Mouse (Mus musculus) embryonic facial prominence, embryonic 10.5 days (tissue): ENCODE measurements around the gene Fam241b. TPM values are rescaled to one million over a fixed set of nuclear protein-coding genes. Genes with fewer than 3 reads are reported as not detected.

Experiments used
- DNase-seq: peaks from one replicate; pipeline ENCODE4 v3.0.0-alpha.2; 2017; ENCODE audit warnings: low spot score
- H3K27ac ChIP-seq: fragments of 300-500 bp; sonication (generic); replicated peaks from 2 replicates; pipeline ENCODE4 v1.5.1; 2016; ENCODE audit warnings: mild to moderate bottlenecking
- H3K27me3 ChIP-seq: fragments of 300-500 bp; sonication (generic); replicated peaks from 2 replicates; pipeline ENCODE4 v1.6.1; 2016; ENCODE audit warnings: low read depth, mild to moderate bottlenecking; ENCODE audit not compliant: poor library complexity, severe bottlenecking
- H3K36me3 ChIP-seq: fragments of 300-500 bp; sonication (generic); replicated peaks from 2 replicates; pipeline ENCODE4 v1.6.1; 2016; ENCODE audit warnings: mild to moderate bottlenecking, moderate library complexity
- H3K4me1 ChIP-seq: fragments of 300-500 bp; sonication (generic); 2 replicates; pipeline ENCODE4 v1.6.1; 2016
- H3K4me3 ChIP-seq: fragments of 300-500 bp; sonication (generic); 2 replicates; pipeline ENCODE4 v1.5.1; 2016; ENCODE audit warnings: mild to moderate bottlenecking, moderate library complexity
- H3K9me3 ChIP-seq: fragments of 300-500 bp; sonication (generic); 2 replicates; pipeline ENCODE4 v1.6.1; 2016; ENCODE audit warnings: mild to moderate bottlenecking
- WGBS: fragments of 180-500 bp; shearing (Covaris S2); methylation state at CpG from one replicate; pipeline ENCODE4 v1.1.7; 2016; 5-methylcytosine and 5-hydroxymethylcytosine counted together
- polyA plus RNA-seq: library from polyadenylated mRNA; unstranded; fragments of >200 nt; fragmentation: Nextera tagmentation; extraction: Ambion mirVana; gene quantifications from 2 replicates; pipeline ENCODE4 v1.2.1, GENCODE M21; 2016

Gene Fam241b
- polyA plus RNA-seq, 1 experiment from 2014 or later, result 18.0 TPM

DNA sequence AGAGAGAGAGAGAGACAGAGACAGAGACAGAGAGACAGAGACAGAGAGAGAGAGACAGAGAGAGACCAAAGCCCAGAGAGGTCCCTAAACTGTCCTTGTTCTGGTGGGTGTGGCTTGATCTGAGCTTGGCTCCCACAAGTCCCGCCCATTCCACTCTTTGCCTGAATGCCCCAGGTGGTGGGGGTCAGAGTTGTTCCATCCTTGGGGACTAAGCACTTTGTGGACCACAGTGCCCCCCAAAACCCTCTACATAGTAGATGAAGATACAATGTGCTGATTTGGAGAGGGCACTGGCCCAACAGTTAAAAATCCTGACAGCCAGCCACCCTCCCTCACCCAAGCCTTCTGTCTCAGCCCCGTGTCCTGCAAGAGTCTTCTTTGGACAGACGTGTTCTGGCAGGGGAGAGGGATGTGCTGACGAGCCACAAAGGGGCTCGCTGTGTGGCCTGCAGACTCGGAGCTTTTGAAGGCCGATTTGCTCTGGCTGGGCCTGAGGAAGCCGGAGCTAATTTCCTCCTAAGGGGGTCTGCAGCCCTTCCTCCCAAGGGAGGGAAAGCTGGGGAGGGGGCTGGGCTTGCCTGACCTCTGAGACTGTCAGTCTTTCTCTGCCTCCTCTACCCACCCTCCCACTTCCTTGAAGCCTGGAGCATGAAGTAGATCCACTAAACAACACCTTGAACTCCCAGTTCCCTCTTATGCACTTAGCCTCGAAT, 29.3 kb upstream of the Fam241b start:
- no peaks in the 10 kb centered on the region for H3K9me3 ChIP-seq
- no peaks in the 10 kb centered on the region for H3K36me3 ChIP-seq
- H3K27ac ChIP-seq, result peak overlapping the region; percentile 78
- DNase-seq, result peak; percentile 67
- peaks cover 40% of the 10 kb centered on the region for H3K27me3 ChIP-seq
- peak overlapping the region; percentile 33 for H3K4me3 ChIP-seq
- peaks cover 35% of the 10 kb centered on the region for H3K4me1 ChIP-seq
- 3% methylated on average over 9 of the region's 9 CpGs for WGBS

GRCm38 (mm10) chr10:62162410-62162809, 18.7 kb upstream of the Fam241b start:
- 0 out of 2 replicates have a peak overlapping the region, but pooled peaks have one; percentile 6 for H3K27ac ChIP-seq
- WGBS, result 48% methylated on average over 10 of the region's 10 CpGs
- DNase-seq, result no peak

DNA sequence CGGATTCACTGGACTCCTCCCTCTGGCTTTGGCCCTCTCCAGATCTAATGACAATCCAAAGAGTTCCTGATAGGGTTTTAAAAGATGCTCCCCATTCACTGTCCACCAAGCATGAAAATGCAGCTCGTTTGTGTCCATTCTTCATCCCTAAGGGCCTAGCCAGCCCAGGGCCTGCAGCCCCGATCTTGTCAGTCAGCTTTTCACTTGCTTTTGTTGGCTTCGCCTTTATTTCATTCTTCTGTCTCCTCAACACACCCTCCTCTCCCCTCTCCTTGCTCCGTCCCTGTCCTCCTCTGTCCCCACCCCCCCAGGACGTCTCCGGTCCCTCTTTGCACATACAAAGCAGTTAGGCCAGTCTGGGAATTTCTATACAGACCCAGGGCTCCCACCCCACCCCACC, 6.2 kb upstream of the Fam241b start:
- peaks cover 45% of the 10 kb centered on the region for H3K27me3 ChIP-seq
- 0 out of 2 replicates have a peak, but pooled peaks cover 2% of the 10 kb centered on the region for H3K9me3 ChIP-seq
- H3K4me1 ChIP-seq, result peaks cover 12% of the 10 kb centered on the region
- no peak for DNase-seq
- WGBS, result 39% methylated on average over 7 of the region's 7 CpGs
- H3K4me3 ChIP-seq, result no peak overlapping the region
- no peaks in the 10 kb centered on the region for H3K36me3 ChIP-seq
- H3K27ac ChIP-seq, result no peak overlapping the region

More at GRCm38 (mm10) chr10:62162410-62162809, 18.7 kb upstream of the Fam241b start:
- Histone ChIP-seq H3K36me3 (no peaks in the 10 kb centered on the region), H3K9me3 (no peaks in the 10 kb centered on the region), H3K4me3 (no peak overlapping the region), H3K4me1 (peaks cover 14% of the 10 kb centered on the region), H3K27me3 (no peaks in the 10 kb centered on the region; the same call in 1 of the 2 replicates)

- H3K4me1 ChIP-seq, result peaks cover 12% of the 10 kb centered on the region
- H3K36me3 ChIP-seq, result no peaks in the 10 kb centered on the region
- peaks cover 56% of the 10 kb centered on the region for H3K27me3 ChIP-seq
- H3K4me3 ChIP-seq, result no peak overlapping the region
- no peak for DNase-seq
- no peaks in the 10 kb centered on the region for H3K9me3 ChIP-seq
- no peak overlapping the region for H3K27ac ChIP-seq
- 54% methylated on average over 12 of the region's 12 CpGs for WGBS
These were observed 3.9 kb upstream of the Fam241b start for GRCm38 (mm10) chr10:62147466-62148248.

- no peaks in the 10 kb centered on the region for H3K9me3 ChIP-seq
- peaks cover 54% of the 10 kb centered on the region for H3K27me3 ChIP-seq
- no peak overlapping the region for H3K4me3 ChIP-seq
- WGBS, result 80% methylated on average over 5 of the region's 5 CpGs
- DNase-seq, result no peak
- H3K27ac ChIP-seq, result no peak overlapping the region
- H3K4me1 ChIP-seq, result peaks cover 12% of the 10 kb centered on the region
- no peaks in the 10 kb centered on the region for H3K36me3 ChIP-seq
These were observed 2.2 kb upstream of the Fam241b start for GRCm38 (mm10) chr10:62145957-62146356.

DNA sequence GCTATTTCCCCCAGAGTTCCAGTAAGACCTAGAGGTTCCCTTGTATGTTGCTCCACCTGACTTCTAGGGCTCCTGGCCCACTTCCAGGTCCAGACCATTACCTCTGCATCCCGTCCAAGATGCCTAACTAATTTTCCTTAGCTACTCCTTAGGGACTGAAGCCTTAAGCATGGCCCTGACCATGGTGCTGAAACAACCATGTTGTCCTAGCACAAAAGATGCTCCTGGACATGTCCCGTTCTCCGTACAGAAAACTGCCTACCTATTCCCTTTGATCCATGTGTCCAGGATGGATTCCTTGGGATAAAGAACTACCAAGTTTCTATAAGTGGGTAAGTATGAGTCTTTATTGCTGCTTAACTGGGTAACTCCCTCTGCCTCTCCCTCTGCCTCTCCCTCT, 5.7 kb downstream of the Fam241b start:
- Histone ChIP-seq H3K27ac (no peak overlapping the region), H3K27me3 (peaks cover 60% of the 10 kb centered on the region), H3K4me1 (peaks cover 25% of the 10 kb centered on the region), H3K36me3 (no peaks in the 10 kb centered on the region), H3K4me3 (no peak overlapping the region), H3K9me3 (no peaks in the 10 kb centered on the region)
- peak; percentile 53 for DNase-seq
- WGBS, result 21% methylated on average over 3 of the region's 3 CpGs

DNA sequence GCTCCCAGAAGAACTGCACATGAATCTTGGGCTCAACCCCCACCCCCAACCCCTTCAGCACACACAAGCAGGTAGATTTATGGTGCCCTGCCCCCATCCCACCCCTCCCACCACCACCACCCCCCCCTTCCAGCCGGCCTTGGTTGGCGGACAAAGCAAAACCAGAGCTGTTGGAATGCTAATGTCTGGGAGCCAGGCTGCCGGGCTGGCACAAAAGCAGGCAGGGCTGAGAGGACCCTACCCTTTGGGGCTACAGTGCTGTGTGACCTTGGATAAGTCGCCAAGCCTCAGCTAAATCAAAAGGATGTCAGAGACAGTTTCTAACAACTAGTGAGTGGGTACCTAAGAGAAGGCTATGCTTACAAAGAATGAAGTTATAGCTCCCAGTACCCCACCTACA, 6.6 kb downstream of the Fam241b start:
- H3K27me3 ChIP-seq, result peaks cover 69% of the 10 kb centered on the region
- no peak overlapping the region for H3K27ac ChIP-seq
- peaks cover 34% of the 10 kb centered on the region for H3K4me1 ChIP-seq
- H3K36me3 ChIP-seq, result no peaks in the 10 kb centered on the region
- 7% methylated on average over 4 of the region's 4 CpGs for WGBS
- H3K9me3 ChIP-seq, result no peaks in the 10 kb centered on the region
- no peak overlapping the region for H3K4me3 ChIP-seq
- DNase-seq, result no peak

- Histone ChIP-seq H3K27ac (no peak overlapping the region), H3K9me3 (no peaks in the 10 kb centered on the region), H3K4me3 (no peak overlapping the region), H3K36me3 (no peaks in the 10 kb centered on the region), H3K27me3 (peaks cover 82% of the 10 kb centered on the region), H3K4me1 (peaks cover 40% of the 10 kb centered on the region)
- no peak for DNase-seq
- WGBS, result 5% methylated on average over 8 of the region's 8 CpGs
These were observed 7.8 kb downstream of the Fam241b start for GRCm38 (mm10) chr10:62135696-62136470.

DNA sequence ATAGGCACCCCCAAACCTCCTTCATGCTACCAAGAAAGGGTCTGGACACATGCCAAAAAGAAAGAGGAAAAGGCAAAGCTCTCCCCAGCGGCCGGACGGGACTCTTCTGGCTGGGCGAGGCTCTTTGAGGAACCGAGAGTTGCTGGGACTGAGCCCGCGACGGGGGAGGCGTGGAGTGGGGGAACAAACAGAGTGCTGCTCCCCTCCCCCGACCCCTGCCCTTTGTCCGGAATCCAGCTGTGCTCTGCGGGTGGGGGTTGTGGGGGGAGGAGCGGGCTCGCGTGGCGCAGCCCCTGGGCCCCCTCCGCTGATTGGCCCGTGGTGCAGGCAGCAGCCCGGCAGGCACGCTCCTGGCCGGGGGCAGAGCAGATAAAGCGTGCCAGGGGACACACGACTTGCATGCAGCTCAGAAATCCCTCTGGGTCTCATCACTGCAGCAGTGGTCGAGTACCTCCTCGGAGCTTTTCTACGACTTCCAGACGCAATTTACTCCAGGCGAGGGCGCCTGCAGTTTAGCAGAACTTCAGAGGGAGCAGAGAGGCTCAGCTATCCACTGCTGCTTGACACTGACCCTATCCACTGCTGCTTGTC, 10.9 kb downstream of the Fam241b start, which contains the start of gene Neurog3:
Gene Neurog3, plus strand, starts transcription at position 400 of the 591 bp plus-strand sequence.
- Histone ChIP-seq H3K36me3 (no peaks in the 10 kb centered on the region), H3K4me1 (peaks cover 56% of the 10 kb centered on the region), H3K27ac (no peak within 1 kb of the TSS), H3K27me3 (peaks cover 100% of the 10 kb centered on the region), H3K4me3 (peak within 1 kb of the TSS; percentile 50), H3K9me3 (no peaks in the 10 kb centered on the region)
- under 1% methylated on average over 29 of the region's 29 CpGs for WGBS
- DNase-seq, result peak; percentile 51

- Histone ChIP-seq H3K4me3 (0 out of 2 replicates have a peak overlapping the region, but pooled peaks have one; percentile 3), H3K9me3 (no peaks in the 10 kb centered on the region), H3K27ac (no peak overlapping the region), H3K36me3 (no peaks in the 10 kb centered on the region), H3K4me1 (peaks cover 36% of the 10 kb centered on the region), H3K27me3 (peaks cover 82% of the 10 kb centered on the region)
- WGBS, result 1% methylated on average over 32 of the region's 32 CpGs
- DNase-seq, result no peak
These were observed 15.3 kb downstream of the Fam241b start for GRCm38 (mm10) chr10:62128316-62128951.

- H3K9me3 ChIP-seq, result no peaks in the 10 kb centered on the region
- no peak for DNase-seq
- H3K4me3 ChIP-seq, result no peak overlapping the region
- WGBS, result 33% methylated on average over 21 of the region's 21 CpGs
- H3K4me1 ChIP-seq, result peaks cover 30% of the 10 kb centered on the region
- H3K27me3 ChIP-seq, result peaks cover 76% of the 10 kb centered on the region
- H3K27ac ChIP-seq, result no peak overlapping the region
- H3K36me3 ChIP-seq, result no peaks in the 10 kb centered on the region
These were observed 15.9 kb downstream of the Fam241b start for GRCm38 (mm10) chr10:62127711-62128231.
